Mouse (Mus musculus) CH12.LX (cell line): ENCODE data around the gene Gm20388. TPM values are rescaled to one million over a fixed set of nuclear protein-coding genes. Genes with fewer than 3 reads are reported as not detected.

Experiments used
- DNase-seq: peaks from one replicate; pipeline ENCODE4 v3.0.0-alpha.2; 2013; ENCODE audit errors: extremely low read depth
- H3K27ac ChIP-seq: 2 replicates; pipeline ENCODE4 v1.5.1; 2012; ENCODE audit warnings: low read depth, mild to moderate bottlenecking, control low read depth, moderate library complexity; ENCODE audit not compliant: insufficient read depth
- H3K27me3 ChIP-seq: replicated peaks from 2 replicates; pipeline ENCODE3; 2012; ENCODE audit warnings: inconsistent platforms
- H3K36me3 ChIP-seq, 2 experiments: replicated peaks in 1 of 2; 2 replicates each; pipeline versions ENCODE3 to v1.6.1; 2012; ENCODE audit warnings: inconsistent platforms in 1 of 2, low read length in 1 of 2, mild to moderate bottlenecking in 1 of 2, mixed read lengths in 1 of 2, moderate library complexity in 1 of 2; ENCODE audit not compliant: control insufficient read depth in 1 of 2, insufficient read depth in 1 of 2
- H3K4me1 ChIP-seq, 2 experiments: 2 replicates each; pipeline ENCODE4 v1.6.1; 2012; ENCODE audit warnings: inconsistent platforms in 1 of 2, moderate library complexity in 1 of 2; ENCODE audit not compliant: insufficient read depth in 2 of 2, control insufficient read depth in 1 of 2
- H3K4me2 ChIP-seq: 2 replicates; pipeline ENCODE4 v1.6.1; 2012; ENCODE audit warnings: low read depth, mild to moderate bottlenecking, control low read depth; ENCODE audit not compliant: poor library complexity, insufficient read depth, severe bottlenecking
- H3K4me3 ChIP-seq, 3 experiments: fragments of 150-350 bp in 1 of 3; sonication (generic) in 1 of 3; replicated peaks in 1 of 3; 2 replicates each; pipeline versions ENCODE3 to v1.5.1; 2011 to 2012; ENCODE audit warnings: low read depth in 2 of 3, low read length in 2 of 3, mild to moderate bottlenecking in 2 of 3, moderate library complexity in 2 of 3, control low read depth in 1 of 3, improper control_type of control experiment in 1 of 3, inconsistent platforms in 1 of 3, mixed read lengths in 1 of 3; ENCODE audit not compliant: poor library complexity in 1 of 3
- H3K79me2 ChIP-seq: replicated peaks from 2 replicates; pipeline ENCODE4 v1.6.1; 2012; ENCODE audit warnings: mild to moderate bottlenecking, moderate library complexity; ENCODE audit not compliant: control insufficient read depth, poor library complexity, insufficient read depth, severe bottlenecking; ENCODE audit errors: extremely low read depth
- H3K9ac ChIP-seq: 2 replicates; pipeline ENCODE4 v1.6.1; 2012; ENCODE audit warnings: low read depth, mild to moderate bottlenecking, control low read depth, moderate library complexity; ENCODE audit not compliant: insufficient read depth
- H3K9me3 ChIP-seq: replicated peaks from 2 replicates; pipeline ENCODE3; 2012; ENCODE audit warnings: low read length, inconsistent platforms, mixed read lengths
- BHLHE40 ChIP-seq: IDR thresholded peaks from 2 replicates; pipeline ENCODE4 v1.6.1; 2011; ENCODE audit warnings: mild to moderate bottlenecking, low read depth, low read length, improper control_type of control experiment
- CHD2 ChIP-seq: IDR thresholded peaks from 2 replicates; pipeline ENCODE4 v1.6.1; 2011; ENCODE audit warnings: low read length, improper control_type of control experiment
- EP300 ChIP-seq: IDR thresholded peaks from 2 replicates; pipeline ENCODE4 v1.6.1; 2011; ENCODE audit warnings: low read length, improper control_type of control experiment
- IRF4 ChIP-seq: IDR thresholded peaks from 2 replicates; pipeline ENCODE4 v1.6.1; 2014; ENCODE audit warnings: low read depth, mild to moderate bottlenecking, inconsistent platforms, low read length, improper control_type of control experiment
- KAT2A ChIP-seq: IDR thresholded peaks from 2 replicates; pipeline ENCODE4 v1.6.1; 2012; ENCODE audit warnings: low read length, improper control_type of control experiment, inconsistent platforms; ENCODE audit not compliant: insufficient replicate concordance
- MAX ChIP-seq: IDR thresholded peaks from 2 replicates; pipeline ENCODE4 v1.6.1; 2011; ENCODE audit warnings: low read length, improper control_type of control experiment
- MEF2A ChIP-seq: IDR thresholded peaks from 2 replicates; pipeline ENCODE4 v1.6.1; 2014; ENCODE audit warnings: low read depth, mild to moderate bottlenecking, inconsistent platforms, low read length, improper control_type of control experiment, borderline replicate concordance
- MXI1 ChIP-seq: IDR thresholded peaks from 2 replicates; pipeline ENCODE4 v1.6.1; 2011; ENCODE audit warnings: mild to moderate bottlenecking, low read depth, low read length, improper control_type of control experiment
- NELFE ChIP-seq: IDR thresholded peaks from 2 replicates; pipeline ENCODE4 v1.6.1; 2011; ENCODE audit warnings: low read depth, low read length, improper control_type of control experiment
- NRF1 ChIP-seq: IDR thresholded peaks from 2 replicates; pipeline ENCODE4 v1.6.1; 2014; ENCODE audit warnings: low read depth, mild to moderate bottlenecking, inconsistent platforms, low read length, improper control_type of control experiment, moderate library complexity
- PAX5 ChIP-seq: IDR thresholded peaks from 2 replicates; pipeline ENCODE4 v1.6.1; 2012; ENCODE audit warnings: low read length, inconsistent platforms, mixed read lengths
- POLR2AphosphoS2 ChIP-seq: IDR thresholded peaks from 2 replicates; pipeline ENCODE4 v1.6.1; 2011; ENCODE audit warnings: low read depth, low read length, improper control_type of control experiment
- RAD21 ChIP-seq: IDR thresholded peaks from 2 replicates; pipeline ENCODE4 v1.6.1; 2011; ENCODE audit warnings: low read depth, mild to moderate bottlenecking, low read length, improper control_type of control experiment, moderate library complexity
- SIN3A ChIP-seq: IDR thresholded peaks from 2 replicates; pipeline ENCODE4 v1.6.1; 2012; ENCODE audit warnings: low read length, improper control_type of control experiment, inconsistent platforms
- TBP ChIP-seq: conservative IDR thresholded peaks from 2 replicates; pipeline ENCODE4 v1.6.1; 2011; ENCODE audit warnings: low read depth, low read length, improper control_type of control experiment
- TCF12 ChIP-seq: IDR thresholded peaks from 2 replicates; pipeline ENCODE4 v1.6.1; 2014; ENCODE audit warnings: low read depth, mild to moderate bottlenecking, inconsistent platforms, low read length, improper control_type of control experiment
- UBTF ChIP-seq: IDR thresholded peaks from 2 replicates; pipeline ENCODE4 v1.6.1; 2012; ENCODE audit warnings: low read depth, mild to moderate bottlenecking, inconsistent platforms, low read length, improper control_type of control experiment, moderate library complexity
- USF1 ChIP-seq: IDR thresholded peaks from 2 replicates; pipeline ENCODE4 v1.6.1; 2014; ENCODE audit warnings: low read depth, mild to moderate bottlenecking, inconsistent platforms, low read length, improper control_type of control experiment
- USF2 ChIP-seq: conservative IDR thresholded peaks from 2 replicates; pipeline ENCODE4 v1.6.1; 2011; ENCODE audit warnings: low read depth, low read length, improper control_type of control experiment
- ZC3H11A ChIP-seq: IDR thresholded peaks from 2 replicates; pipeline ENCODE4 v1.6.1; 2012; ENCODE audit warnings: low read depth, mild to moderate bottlenecking, inconsistent platforms, low read length, improper control_type of control experiment
- dilution Hi-C: fragments of 300-500 bp; cut with MboI; formaldehyde crosslinking; loops from 2 replicates; pipeline ENCODE4 v1.14.3; 2020; ENCODE audit warnings: low sequenced_read_pairs; ENCODE audit not compliant: extremely low pct_unique_long_range_greater_than_20kb, extremely low pct_ligation_motif_present
- in situ Hi-C: fragments of 300-500 bp; cut with MboI; formaldehyde crosslinking; loops from 3 replicates; pipeline ENCODE4 v1.14.3; 2019; ENCODE audit warnings: low sequenced_read_pairs, low pct_ligation_motif_present, low pct_unique_long_range_greater_than_20kb, mixed read lengths
- polyA plus RNA-seq: library from polyadenylated mRNA; unstranded; fragments of >175 nt; gene quantifications from 2 replicates; pipeline ENCODE4 v1.2.1, GENCODE M21; 2012; ENCODE audit warnings: low read depth; ENCODE audit not compliant: insufficient read length
- total RNA-seq, 2 experiments: library from RNA; depleted of rRNA; stranded (reverse); fragments of 300-350 nt in 1 of 2; fragments of >200 nt in 1 of 2; gene quantifications; 2 replicates each; pipeline ENCODE4 v1.2.3; 2012 to 2014

The Gm20388 gene
- total and polyA plus RNA-seq, 3 experiments: 14.8 to 26.3 (median 22.2) TPM

DNA sequence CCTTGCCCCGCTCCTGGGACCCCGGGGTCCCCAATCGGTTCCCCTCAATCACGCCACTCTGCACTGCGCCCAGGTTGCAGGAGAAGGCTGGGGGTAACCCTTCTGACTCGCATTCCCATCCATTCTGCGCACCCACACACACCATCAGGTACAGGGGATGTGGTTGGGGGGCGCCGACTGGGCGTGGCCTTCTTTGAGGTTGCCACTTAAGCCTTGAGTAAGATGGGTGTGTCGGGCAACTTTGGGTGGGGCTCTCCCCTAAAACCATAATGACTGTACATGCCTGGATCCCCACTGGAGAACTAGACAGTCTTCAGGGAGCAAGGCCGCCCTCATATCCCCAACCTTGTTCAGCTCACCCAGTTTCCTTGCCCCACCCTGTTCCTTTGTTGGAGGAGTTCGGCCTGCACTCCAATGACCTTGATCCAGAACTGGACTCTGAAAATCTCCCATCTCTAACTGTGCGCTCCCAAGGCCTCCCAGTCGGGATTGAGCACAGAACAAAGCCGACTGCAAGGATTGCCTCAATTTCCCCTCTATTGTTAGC is 3501.2 kb downstream of the Gm20388 start:
- H3K79me2 ChIP-seq: no peaks in the 10 kb centered on the region
- no peaks in the 10 kb centered on the region for H3K9me3 ChIP-seq
- H3K36me3 ChIP-seq: no peaks in the 10 kb centered on the region
- TF ChIP-seq ZC3H11A (no peak), POLR2AphosphoS2 (no peak), PAX5 (no peak), NRF1 (no peak), TBP (0 out of 2 replicates have a peak, but pooled peaks have one; percentile 0), MEF2A (no peak), MXI1 (no peak)
- dilution Hi-C loops (no loop called here), in situ Hi-C loops (no loop called here)
- H3K9ac ChIP-seq: peak overlapping the region; percentile 16; the same call in 1 of the 2 replicates
- peaks cover 36 to 64% of the 10 kb centered on the region in 2 experiments for H3K4me1 ChIP-seq
- H3K27ac ChIP-seq: no peak overlapping the region
- peak overlapping the region in 2 of 3 experiments; percentile 36 to 55 for H3K4me3 ChIP-seq
- H3K4me2 ChIP-seq: peak overlapping the region; percentile 95
- H3K27me3 ChIP-seq: peaks cover 41% of the 10 kb centered on the region
- DNase-seq: no peak

- H3K27me3 ChIP-seq: peaks cover 38% of the 10 kb centered on the region
- dilution Hi-C loops: no loop called here
Observed at GRCm38 (mm10) chr8:123412560-123413170, 3502.0 kb downstream of the Gm20388 start.

More at GRCm38 (mm10) chr8:123412560-123413170, 3502.0 kb downstream of the Gm20388 start:
- Histone ChIP-seq H3K4me3 (peak overlapping the region in 1 of 3 experiments; percentile 15), H3K4me1 (peaks cover 35 to 61% of the 10 kb centered on the region in 2 experiments), H3K27ac (no peak overlapping the region), H3K36me3 (no peaks in the 10 kb centered on the region), H3K4me2 (peak overlapping the region; percentile 37), H3K9me3 (no peaks in the 10 kb centered on the region), H3K79me2 (no peaks in the 10 kb centered on the region), H3K9ac (no peak overlapping the region)
- in situ Hi-C loops: no loop called here
- TF ChIP-seq NELFE: no peak
- TF ChIP-seq CHD2: no peak
- TF ChIP-seq USF2: peak; percentile 85
- TF ChIP-seq BHLHE40: peak; percentile 76
- 0 out of 2 replicates have a peak, but pooled peaks have one; percentile 10 for TF ChIP-seq EP300
- no peak for TF ChIP-seq UBTF
- no peak for TF ChIP-seq TBP
- peak; percentile 86 for TF ChIP-seq USF1
- no peak for TF ChIP-seq RAD21
- TF ChIP-seq SIN3A: 0 out of 2 replicates have a peak, but pooled peaks have one; percentile 58
- TF ChIP-seq MXI1: peak; percentile 68
- no peak for TF ChIP-seq IRF4
- TF ChIP-seq NRF1: no peak
- TF ChIP-seq KAT2A: no peak
- TF ChIP-seq MAX: peak; percentile 75
- 0 out of 2 replicates have a peak, but pooled peaks have one; percentile 20 for TF ChIP-seq TCF12
- peak; percentile 88 for DNase-seq
